Mouse (Mus musculus) adrenal gland, adult 18-20 months (tissue): ENCODE data around the gene Ifna7. TPM values are rescaled to one million over a fixed set of nuclear protein-coding genes. Genes with fewer than 3 reads are reported as not detected.
"Not testable (repeated sequence)": the region's sequence is repeated elsewhere in the genome, so short reads cannot be mapped to it uniquely, and the experiment has no call there.

ENCODE experiments used
- DNase-seq, 2 experiments: peaks; one replicate each; pipeline ENCODE4 v3.0.0; 2021 to 2022; ENCODE audit warnings: low spot score in 2 of 2
- long read RNA-seq, 2 experiments: library from polyadenylated mRNA; stranded (forward); transcript quantifications; one replicate each; pipeline ENCODE4 v2.0.0; 2021
- total RNA-seq, 2 experiments: library from RNA; stranded (reverse); gene quantifications; 1 replicate in 1 of 2; 2 replicates in 1 of 2; pipeline ENCODE4 v1.2.3; 2021

Gene Ifna7
- not detected for total RNA-seq
- long read RNA-seq, experiment 1: 0 reads
- long read RNA-seq, experiment 2: 0 reads

DNA sequence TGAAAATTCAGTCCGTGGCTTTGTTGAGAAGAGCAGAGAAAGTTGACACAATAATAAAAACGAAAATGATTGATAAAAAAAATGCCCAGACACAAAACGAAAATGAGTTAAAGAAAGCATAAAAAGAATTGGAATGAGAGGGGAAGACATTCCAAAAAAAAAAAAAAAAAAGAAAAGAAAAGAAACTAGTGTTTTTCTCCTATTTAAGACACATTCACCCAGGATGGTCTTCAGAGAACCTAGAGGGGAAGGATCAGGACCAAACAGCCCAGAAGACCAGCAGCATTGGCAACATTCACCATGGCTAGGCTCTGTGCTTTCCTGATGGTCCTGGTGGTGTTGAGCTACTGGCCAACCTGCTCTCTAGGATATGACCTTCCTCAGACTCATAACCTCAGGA lies at the start of gene Ifna7:
Ifna7 (plus strand) TSS at position 301 of the 400 bp plus-strand sequence.
- no peak for DNase-seq

GRCm38 (mm10) chr4:88773534-88773933 lies 42.5 kb upstream of the Ifna7 start, which contains the start of gene Gm13290:
TSS of gene Gm13290 (plus strand) at chr4:88773834.
- not testable (repeated sequence) for DNase-seq

DNA sequence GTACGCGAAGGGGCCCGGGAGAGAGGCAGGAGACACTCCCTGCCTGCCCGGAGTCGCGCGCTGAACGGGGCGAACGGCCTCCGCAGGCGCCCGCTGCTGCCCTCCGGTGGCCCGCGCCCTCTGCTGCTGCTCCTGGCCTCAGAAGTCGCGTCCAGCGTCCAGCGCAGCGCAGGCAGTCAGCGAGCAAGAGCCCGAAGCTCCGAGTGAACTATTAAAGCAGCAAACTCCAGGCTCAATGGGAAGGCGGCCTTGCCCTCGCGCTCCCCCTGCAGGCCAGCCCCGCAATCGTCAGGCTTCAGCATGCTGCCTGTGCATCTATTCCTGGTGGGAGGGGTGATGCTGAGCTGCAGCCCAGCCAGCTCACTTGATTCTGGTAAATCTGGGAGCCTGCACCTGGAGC lies 39.4 kb upstream of the Ifna7 start, which contains the start of gene Gm13289:
Gm13289 (plus strand) TSS at position 301 of the 400 bp plus-strand sequence.
- not testable (repeated sequence) for DNase-seq

GRCm38 (mm10) chr4:88779550-88779949 lies 36.5 kb upstream of the Ifna7 start, which contains the start of gene Gm13272:
TSS of gene Gm13272 (plus strand) at chr4:88779850.
- not testable (repeated sequence) for DNase-seq

DNA sequence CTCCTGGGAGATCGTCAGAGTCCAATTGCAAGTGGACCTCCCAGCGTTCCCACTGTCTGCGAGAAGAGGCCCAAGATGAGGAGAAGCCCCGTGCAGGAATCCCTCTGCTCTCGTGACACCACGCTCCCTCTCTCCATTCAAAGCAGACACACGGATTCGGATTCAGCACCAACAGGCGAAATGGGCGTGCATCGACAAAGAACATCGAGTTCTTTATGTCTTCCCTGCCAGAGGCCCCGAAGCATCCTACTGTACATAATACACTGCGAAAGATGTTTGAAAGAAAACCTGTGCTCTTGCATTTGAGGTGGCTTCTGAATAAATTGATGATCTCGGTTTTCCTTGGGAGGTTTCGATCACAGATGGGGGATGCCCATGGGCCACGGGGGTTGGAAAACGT lies 35.7 kb upstream of the Ifna7 start:
- DNase-seq: not testable (repeated sequence)

- DNase-seq: not testable (repeated sequence)
Observed at GRCm38 (mm10) chr4:88781831-88782230, 34.2 kb upstream of the Ifna7 start, which contains the start of gene Ifnz. TSS of gene Ifnz (plus strand) at chr4:88782131.

DNA sequence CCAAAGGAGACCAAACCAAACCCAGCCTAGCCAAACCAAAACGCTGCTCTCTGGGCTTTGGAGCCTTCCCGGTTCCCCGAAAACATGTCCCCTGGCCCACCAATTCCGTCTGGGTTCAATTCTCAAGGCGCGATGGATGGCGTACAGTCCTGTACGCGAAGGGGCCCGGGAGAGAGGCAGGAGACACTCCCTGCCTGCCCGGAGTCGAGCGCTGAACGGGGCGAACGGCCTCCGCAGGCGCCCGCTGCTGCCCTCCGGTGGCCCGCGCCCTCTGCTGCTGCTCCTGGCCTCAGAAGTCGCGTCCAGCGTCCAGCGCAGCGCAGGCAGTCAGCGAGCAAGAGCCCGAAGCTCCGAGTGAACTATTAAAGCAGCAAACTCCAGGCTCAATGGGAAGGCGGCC lies 33.7 kb upstream of the Ifna7 start:
- DNase-seq: peak in 1 of 2 experiments; percentile 24

DNA sequence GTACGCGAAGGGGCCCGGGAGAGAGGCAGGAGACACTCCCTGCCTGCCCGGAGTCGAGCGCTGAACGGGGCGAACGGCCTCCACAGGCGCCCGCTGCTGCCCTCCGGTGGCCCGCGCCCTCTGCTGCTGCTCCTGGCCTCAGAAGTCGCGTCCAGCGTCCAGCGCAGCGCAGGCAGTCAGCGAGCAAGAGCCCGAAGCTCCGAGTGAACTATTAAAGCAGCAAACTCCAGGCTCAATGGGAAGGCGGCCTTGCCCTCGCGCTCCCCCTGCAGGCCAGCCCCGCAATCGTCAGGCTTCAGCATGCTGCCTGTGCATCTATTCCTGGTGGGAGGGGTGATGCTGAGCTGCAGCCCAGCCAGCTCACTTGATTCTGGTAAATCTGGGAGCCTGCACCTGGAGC lies 30.6 kb upstream of the Ifna7 start, which contains the start of gene Gm13276:
Gm13276 (plus strand) TSS at position 301 of the 400 bp plus-strand sequence.
- DNase-seq: not testable (repeated sequence)

GRCm38 (mm10) chr4:88788402-88788801 lies 27.6 kb upstream of the Ifna7 start, which contains the start of gene Gm13277:
TSS of gene Gm13277 (plus strand) at chr4:88788632.
- peak; percentile 32 to 39 for DNase-seq

DNA sequence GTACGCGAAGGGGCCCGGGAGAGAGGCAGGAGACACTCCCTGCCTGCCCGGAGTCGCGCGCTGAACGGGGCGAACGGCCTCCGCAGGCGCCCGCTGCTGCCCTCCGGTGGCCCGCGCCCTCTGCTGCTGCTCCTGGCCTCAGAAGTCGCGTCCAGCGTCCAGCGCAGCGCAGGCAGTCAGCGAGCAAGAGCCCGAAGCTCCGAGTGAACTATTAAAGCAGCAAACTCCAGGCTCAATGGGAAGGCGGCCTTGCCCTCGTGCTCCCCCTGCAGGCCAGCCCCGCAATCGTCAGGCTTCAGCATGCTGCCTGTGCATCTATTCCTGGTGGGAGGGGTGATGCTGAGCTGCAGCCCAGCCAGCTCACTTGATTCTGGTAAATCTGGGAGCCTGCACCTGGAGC lies 24.8 kb upstream of the Ifna7 start, which contains the start of gene Gm13278:
Gm13278 (plus strand) TSS at position 301 of the 400 bp plus-strand sequence.
- DNase-seq: not testable (repeated sequence)

GRCm38 (mm10) chr4:88793936-88794675 lies 21.9 kb upstream of the Ifna7 start, which contains the start of gene Gm13275:
TSS of gene Gm13275 (plus strand) at chr4:88794487.
- peak; percentile 66 to 79 for DNase-seq

- not testable (repeated sequence) for DNase-seq
Observed at GRCm38 (mm10) chr4:88797097-88797496, 18.9 kb upstream of the Ifna7 start, which contains the start of gene Gm13279. TSS of gene Gm13279 (plus strand) at chr4:88797397.

DNA sequence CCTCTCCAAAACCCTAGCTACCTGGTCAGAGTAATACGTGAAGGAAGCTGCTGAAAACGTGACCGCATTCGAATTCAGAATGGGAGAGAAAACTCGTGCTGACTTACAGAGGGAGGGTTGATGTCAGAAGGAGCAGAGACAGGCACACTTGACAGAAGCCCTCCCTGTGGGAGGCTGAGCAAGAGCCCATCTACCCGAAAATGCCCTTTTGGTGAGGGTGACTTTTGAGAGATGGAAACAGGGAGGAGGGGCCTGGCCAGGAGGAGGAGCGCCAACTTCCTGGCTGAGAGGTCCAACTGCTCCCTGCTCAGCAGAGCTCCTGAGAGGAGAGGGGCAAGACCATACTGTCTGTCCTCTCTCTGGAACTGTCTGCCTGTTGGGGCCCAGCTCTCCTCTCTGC lies 16.7 kb upstream of the Ifna7 start, which contains the start of gene Gm13285:
Gm13285 (plus strand) TSS at position 301 of the 400 bp plus-strand sequence.
- not testable (repeated sequence) for DNase-seq

DNA sequence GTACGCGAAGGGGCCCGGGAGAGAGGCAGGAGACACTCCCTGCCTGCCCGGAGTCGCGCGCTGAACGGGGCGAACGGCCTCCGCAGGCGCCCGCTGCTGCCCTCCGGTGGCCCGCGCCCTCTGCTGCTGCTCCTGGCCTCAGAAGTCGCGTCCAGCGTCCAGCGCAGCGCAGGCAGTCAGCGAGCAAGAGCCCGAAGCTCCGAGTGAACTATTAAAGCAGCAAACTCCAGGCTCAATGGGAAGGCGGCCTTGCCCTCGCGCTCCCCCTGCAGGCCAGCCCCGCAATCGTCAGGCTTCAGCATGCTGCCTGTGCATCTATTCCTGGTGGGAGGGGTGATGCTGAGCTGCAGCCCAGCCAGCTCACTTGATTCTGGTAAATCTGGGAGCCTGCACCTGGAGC lies 13.1 kb upstream of the Ifna7 start, which contains the start of gene Gm13287:
Gm13287 (plus strand) TSS at position 301 of the 400 bp plus-strand sequence.
- not testable (repeated sequence) for DNase-seq

DNA sequence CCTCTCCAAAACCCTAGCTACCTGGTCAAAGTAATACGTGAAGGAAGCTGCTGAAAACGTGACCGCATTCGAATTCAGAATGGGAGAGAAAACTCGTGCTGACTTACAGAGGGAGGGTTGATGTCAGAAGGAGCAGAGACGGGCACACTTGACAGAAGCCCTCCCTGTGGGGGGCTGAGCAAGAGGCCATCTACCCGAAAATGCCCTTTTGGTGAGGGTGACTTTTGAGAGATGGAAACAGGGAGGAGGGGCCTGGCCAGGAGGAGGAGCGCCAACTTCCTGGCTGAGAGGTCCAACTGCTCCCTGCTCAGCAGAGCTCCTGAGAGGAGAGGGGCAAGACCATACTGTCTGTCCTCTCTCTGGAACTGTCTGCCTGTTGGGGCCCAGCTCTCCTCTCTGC lies 10.8 kb upstream of the Ifna7 start, which contains the start of gene Gm13288:
Gm13288 (plus strand) TSS at position 301 of the 400 bp plus-strand sequence.
- not testable (repeated sequence) for DNase-seq

DNA sequence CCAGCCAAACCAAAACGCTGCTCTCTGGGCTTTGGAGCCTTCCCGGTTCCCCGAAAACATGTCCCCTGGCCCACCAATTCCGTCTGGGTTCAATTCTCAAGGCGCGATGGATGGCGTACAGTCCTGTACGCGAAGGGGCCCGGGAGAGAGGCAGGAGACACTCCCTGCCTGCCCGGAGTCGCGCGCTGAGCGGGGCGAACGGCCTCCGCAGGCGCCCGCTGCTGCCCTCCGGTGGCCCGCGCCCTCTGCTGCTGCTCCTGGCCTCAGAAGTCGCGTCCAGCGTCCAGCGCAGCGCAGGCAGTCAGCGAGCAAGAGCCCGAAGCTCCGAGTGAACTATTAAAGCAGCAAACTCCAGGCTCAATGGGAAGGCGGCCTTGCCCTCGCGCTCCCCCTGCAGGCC lies 10.3 kb upstream of the Ifna7 start:
- DNase-seq: peak; percentile 19 to 30

- no peak for DNase-seq
Observed at GRCm38 (mm10) chr4:88819659-88820058, 3.6 kb downstream of the Ifna7 start, which contains the start of gene Ifna11. TSS of gene Ifna11 (plus strand) at chr4:88819959.

DNA sequence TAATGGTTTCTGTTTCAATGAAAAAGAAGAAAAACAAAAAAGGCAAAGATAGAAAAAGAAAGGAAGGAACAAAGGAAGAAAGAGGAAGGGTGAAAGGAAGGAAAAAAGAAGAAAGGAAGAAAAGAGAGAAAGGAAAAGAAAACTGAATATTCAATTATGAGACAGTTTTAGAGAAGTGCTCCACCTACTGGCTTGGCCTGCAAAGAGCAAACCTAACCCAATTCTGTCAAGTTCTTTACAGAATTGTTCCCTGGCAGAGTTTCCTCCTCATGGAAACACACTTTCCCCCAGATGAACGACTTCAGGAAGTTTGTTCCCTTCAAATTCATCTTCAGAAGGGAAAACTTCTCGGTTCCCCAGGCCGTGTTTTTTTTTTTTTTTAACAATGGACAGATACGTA lies 7.0 kb downstream of the Ifna7 start:
- DNase-seq: no peak

DNA sequence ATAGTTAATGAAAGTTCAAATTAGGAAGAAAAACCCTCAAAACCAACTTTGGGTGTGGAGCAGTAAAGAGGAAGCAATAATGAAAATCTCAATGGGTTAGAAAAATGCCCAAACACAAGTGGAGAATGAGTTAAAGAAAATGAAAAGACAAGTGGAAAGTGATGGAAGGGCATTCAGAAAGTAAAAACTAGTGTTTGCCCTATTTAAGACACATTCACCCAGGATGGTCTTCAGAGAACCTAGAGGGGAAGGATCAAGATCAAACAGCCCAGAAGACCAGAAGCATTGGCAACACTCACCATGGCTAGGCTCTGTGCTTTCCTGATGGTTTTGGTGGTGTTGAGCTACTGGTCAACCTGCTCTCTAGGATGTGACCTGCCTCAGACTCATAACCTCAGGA lies 11.1 kb downstream of the Ifna7 start, which contains the start of gene Ifna6:
Ifna6 (plus strand) TSS at position 301 of the 400 bp plus-strand sequence.
- not testable (repeated sequence) for DNase-seq

GRCm38 (mm10) chr4:88830523-88830922 lies 14.5 kb downstream of the Ifna7 start:
- peak in 1 of 2 experiments; percentile 21 for DNase-seq

- not testable (repeated sequence) for DNase-seq
Observed at GRCm38 (mm10) chr4:88835225-88835624, 19.2 kb downstream of the Ifna7 start, which contains the start of gene Ifna5. TSS of gene Ifna5 (plus strand) at chr4:88835525.
